Mouse (Mus musculus) thymus, adult 2 months (tissue): ENCODE results near the gene Serinc4.

Experiments used
- CTCF ChIP-seq: fragments of 200-500 bp; IDR thresholded peaks from 2 replicates; pipeline ENCODE4 v1.5.1; 2012; ENCODE audit warnings: mild to moderate bottlenecking, control low read depth, low read length, moderate library complexity, borderline replicate concordance; ENCODE audit not compliant: control insufficient read depth, poor library complexity, insufficient read depth; ENCODE audit errors: extremely low read depth
- POLR2A ChIP-seq: fragments of 200-500 bp; IDR thresholded peaks from 2 replicates; pipeline ENCODE4 v1.6.1; 2012; ENCODE audit warnings: mild to moderate bottlenecking, low read length, control low read depth, moderate library complexity; ENCODE audit not compliant: control insufficient read depth, poor library complexity, insufficient read depth; ENCODE audit errors: extremely low read depth

- TF ChIP-seq CTCF (no peak), POLR2A (no peak)
Measured at GRCm38 (mm10) chr2:121477491-121478266, 21.1 kb upstream of the Serinc4 start.
